Mouse (Mus musculus) cortical plate, adult 2 months (tissue): ENCODE data around the gene Sap30bp. TPM values are rescaled to one million over a fixed set of nuclear protein-coding genes. Genes with fewer than 3 reads are reported as not detected.

Source experiments
- H3K27ac ChIP-seq: fragments of 200-500 bp; 2 replicates; pipeline ENCODE4 v1.5.1; 2012; ENCODE audit warnings: low read length, control low read depth, inconsistent platforms; ENCODE audit not compliant: insufficient read depth
- H3K4me1 ChIP-seq: fragments of 200-500 bp; 2 replicates; pipeline ENCODE4 v1.6.1; 2011; ENCODE audit warnings: low read length; ENCODE audit not compliant: control insufficient read depth, insufficient read depth
- H3K4me3 ChIP-seq: fragments of 200-500 bp; 2 replicates; pipeline ENCODE4 v1.5.1; 2011; ENCODE audit warnings: mild to moderate bottlenecking, low read length, control low read depth; ENCODE audit not compliant: insufficient read depth
- CTCF ChIP-seq: fragments of 200-500 bp; IDR thresholded peaks from 2 replicates; pipeline ENCODE4 v1.5.1; 2011; ENCODE audit warnings: mild to moderate bottlenecking, control low read depth, low read length; ENCODE audit not compliant: insufficient read depth; ENCODE audit errors: extremely low read depth
- POLR2A ChIP-seq: fragments of 200-500 bp; IDR thresholded peaks from 2 replicates; pipeline ENCODE4 v1.6.1; 2011; ENCODE audit warnings: mild to moderate bottlenecking, low read length, control low read depth; ENCODE audit not compliant: insufficient read depth; ENCODE audit errors: extremely low read depth
- polyA plus RNA-seq: library from polyadenylated mRNA; depleted of rRNA; stranded (reverse); fragments of >200 nt; gene quantifications from 2 replicates; pipeline ENCODE4 v1.2.3, GENCODE M21; 2012

Sap30bp gene
- polyA plus RNA-seq, 1 experiment, result 57.0 TPM

GRCm38 (mm10) chr11:115904231-115904955 is 28.7 kb upstream of the Sap30bp start:
- Histone ChIP-seq H3K4me1 (no peaks in the 10 kb centered on the region), H3K4me3 (no peak overlapping the region), H3K27ac (no peak overlapping the region)
- TF ChIP-seq CTCF, result no peak
- no peak for TF ChIP-seq POLR2A

DNA sequence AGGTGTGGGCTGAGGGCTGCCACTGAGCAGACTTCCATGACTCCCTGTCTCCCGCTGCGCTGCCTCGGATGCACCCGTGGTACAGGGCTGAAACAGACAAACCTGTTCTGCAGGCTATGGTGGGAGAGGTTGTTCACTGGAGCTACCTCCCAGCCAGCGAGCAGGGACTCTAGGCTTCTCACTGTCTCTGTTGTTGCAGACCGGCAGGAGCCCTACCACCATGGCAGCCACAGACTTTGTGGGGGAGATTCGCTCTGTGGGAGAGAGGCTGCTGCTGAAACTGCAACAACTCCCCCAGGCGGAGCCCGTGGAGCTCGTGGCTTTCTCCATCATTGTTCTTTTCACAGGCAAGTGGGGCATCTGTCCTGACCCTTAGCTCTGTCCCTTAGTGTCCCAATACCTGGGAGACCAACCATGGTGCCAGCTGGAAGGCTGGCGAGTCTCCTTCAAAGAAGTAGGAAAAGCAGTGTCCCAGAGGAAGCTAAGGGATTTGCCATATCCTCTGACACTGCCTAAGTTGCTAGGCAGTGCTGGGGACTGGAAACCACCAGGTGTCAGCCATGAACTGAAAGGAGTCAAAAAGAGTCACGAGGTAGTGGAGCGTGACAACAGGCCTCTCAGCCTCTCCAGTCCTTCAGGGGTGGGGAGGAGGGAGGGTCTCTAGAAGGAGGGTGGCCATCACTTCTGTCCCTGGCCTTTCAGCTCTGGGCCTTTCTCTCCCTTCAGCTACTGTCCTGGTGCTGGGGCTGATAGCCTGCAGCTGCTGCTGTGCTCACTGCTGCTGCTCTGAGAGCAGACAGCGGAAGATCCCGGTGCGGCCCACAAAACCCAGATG is 27.9 kb upstream of the Sap30bp start:
- H3K4me3 ChIP-seq, result no peak overlapping the region
- 0 out of 2 replicates have a peak overlapping the region, but pooled peaks have one; percentile 29 for H3K27ac ChIP-seq

GRCm38 (mm10) chr11:115906116-115906515 is 27.0 kb upstream of the Sap30bp start:
- no peak overlapping the region for H3K4me3 ChIP-seq
- H3K27ac ChIP-seq, result no peak overlapping the region
- TF ChIP-seq POLR2A (no peak), CTCF (no peak)
- no peaks in the 10 kb centered on the region for H3K4me1 ChIP-seq

More for the DNA sequence above, 27.9 kb upstream of the Sap30bp start:
- TF ChIP-seq CTCF (no peak), POLR2A (no peak)
- no peaks in the 10 kb centered on the region for H3K4me1 ChIP-seq

- Histone ChIP-seq H3K4me1 (no peaks in the 10 kb centered on the region), H3K4me3 (no peak overlapping the region), H3K27ac (no peak overlapping the region)
- TF ChIP-seq CTCF (no peak), POLR2A (no peak)
Observed at GRCm38 (mm10) chr11:115906521-115906920, 26.6 kb upstream of the Sap30bp start.

- Histone ChIP-seq H3K4me1 (no peaks in the 10 kb centered on the region), H3K27ac (no peak overlapping the region), H3K4me3 (no peak overlapping the region)
- TF ChIP-seq CTCF (no peak), POLR2A (no peak)
Observed at GRCm38 (mm10) chr11:115911134-115911561, 21.9 kb upstream of the Sap30bp start.

DNA sequence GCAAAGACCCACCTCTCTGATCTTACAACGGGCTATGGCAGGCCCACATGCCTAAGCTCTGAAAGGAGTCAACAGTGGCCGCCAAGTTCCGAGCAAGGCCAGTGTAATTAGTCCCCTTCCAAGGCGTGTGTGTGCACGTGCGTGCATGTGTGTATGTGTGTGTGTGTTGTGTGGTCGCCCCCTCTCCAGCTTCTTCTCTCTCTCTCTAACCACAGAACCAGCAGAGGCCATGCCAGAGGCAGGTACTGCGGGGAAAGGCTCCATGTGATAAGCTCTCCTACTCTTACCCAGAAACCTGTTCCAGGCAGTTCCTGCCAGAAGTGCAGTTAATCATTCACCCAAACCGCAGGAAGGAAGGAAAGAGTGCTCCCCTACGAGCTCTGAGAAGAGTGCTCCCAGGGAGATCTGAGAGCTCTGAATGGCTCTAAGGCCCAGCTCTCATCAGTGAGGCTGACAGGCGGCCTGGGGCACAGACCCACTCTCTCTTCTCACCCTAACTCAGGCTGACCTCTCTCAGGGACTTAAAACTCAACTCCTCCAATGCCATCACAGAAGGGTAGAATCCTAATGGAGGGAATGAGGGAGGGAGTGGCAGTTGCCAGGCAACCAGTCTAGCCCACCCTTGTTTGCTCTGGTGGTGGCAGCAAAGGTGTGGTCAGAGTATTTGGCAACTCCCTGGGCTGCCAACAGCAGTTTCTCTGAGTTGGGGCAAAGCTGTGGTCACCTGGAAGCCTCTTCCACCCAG is 21.3 kb upstream of the Sap30bp start, which contains the start of gene Smim6:
Smim6 (plus strand) TSS at position 386 of the 745 bp plus-strand sequence.
- no peaks in the 10 kb centered on the region for H3K4me1 ChIP-seq
- H3K27ac ChIP-seq, result no peak within 1 kb of the TSS
- no peak within 1 kb of the TSS for H3K4me3 ChIP-seq
- TF ChIP-seq POLR2A, result no peak
- TF ChIP-seq CTCF, result no peak

DNA sequence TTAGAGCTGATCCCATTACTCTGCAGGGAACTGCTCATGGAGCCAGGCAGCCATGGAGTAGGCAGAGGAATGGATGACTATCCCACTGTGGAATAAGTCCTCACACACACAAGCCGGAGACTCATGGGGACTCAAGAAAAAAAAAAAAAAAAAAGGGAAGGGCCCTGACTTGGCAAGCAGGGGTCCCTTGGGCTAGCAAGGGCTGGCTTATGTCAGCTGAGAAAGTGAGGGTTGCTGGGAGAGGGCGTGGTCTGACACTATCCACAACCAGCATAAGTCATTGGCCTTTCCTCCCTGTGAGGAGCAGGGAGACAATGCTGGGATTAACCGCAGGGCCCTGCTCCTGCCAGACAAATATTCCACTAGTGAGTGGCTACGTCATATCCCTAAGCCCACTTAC is 16.5 kb upstream of the Sap30bp start:
- no peak for TF ChIP-seq POLR2A
- no peak for TF ChIP-seq CTCF
- H3K4me1 ChIP-seq, result no peaks in the 10 kb centered on the region
- H3K4me3 ChIP-seq, result no peak overlapping the region
- H3K27ac ChIP-seq, result no peak overlapping the region

DNA sequence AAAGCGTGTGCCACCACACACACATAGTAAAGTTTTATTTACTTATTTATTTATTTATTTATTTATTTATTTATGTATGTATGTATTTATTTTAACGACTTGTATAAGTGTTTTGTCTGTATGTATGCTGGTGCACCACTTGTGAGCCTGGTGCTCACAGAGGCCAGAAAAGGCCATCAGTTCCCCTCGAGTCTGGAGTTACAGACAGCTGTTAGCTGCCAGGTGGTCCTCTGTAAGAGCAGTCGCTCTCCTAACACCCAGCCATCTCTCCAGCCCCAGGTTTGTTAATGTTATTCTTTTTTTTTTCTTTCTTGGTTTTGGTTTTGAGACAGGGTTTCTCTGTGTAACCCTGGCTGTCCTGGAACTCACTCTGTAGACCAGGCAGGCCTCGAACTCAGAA is 14.4 kb upstream of the Sap30bp start:
- TF ChIP-seq POLR2A (no peak), CTCF (no peak)
- H3K4me3 ChIP-seq, result no peak overlapping the region
- H3K4me1 ChIP-seq, result no peaks in the 10 kb centered on the region
- H3K27ac ChIP-seq, result no peak overlapping the region

DNA sequence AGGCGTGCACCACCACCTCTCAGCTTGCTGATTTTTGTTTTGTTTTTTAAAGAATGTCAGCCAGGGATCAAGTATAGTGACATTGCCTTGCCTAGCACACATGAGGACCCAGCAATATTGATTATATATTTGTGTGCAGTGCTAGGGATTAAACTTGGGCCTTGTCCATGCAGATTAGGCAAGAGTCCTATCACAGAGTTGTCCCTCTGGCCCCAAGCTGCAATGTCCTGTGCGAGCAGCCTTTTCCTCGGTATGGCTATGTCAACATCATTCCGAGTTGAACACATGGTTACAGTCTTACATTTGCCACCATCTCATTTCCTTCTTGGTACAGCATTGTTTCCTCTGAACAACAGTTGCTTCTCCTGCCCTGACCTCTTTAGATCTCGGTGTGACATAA is 14.0 kb upstream of the Sap30bp start:
- Histone ChIP-seq H3K4me3 (no peak overlapping the region), H3K4me1 (no peaks in the 10 kb centered on the region), H3K27ac (no peak overlapping the region)
- TF ChIP-seq POLR2A, result no peak
- no peak for TF ChIP-seq CTCF
